ENCODE assay signal across 8 mouse cellular contexts in genomic region chr11:43426414-43426884, GRCm38 (mm10). TPM values are rescaled to one million over a fixed set of nuclear protein-coding genes. Genes with fewer than 3 reads are reported as not detected.
DNase-seq lines count a peak whose midpoint lies in the region; ATAC-seq and TF ChIP-seq lines count a peak whose summit lies in the region.

No protein-coding gene starts in this region.

- H3K9me3 ChIP-seq in MEL (replicated peaks; ENCODE audit: insufficient read depth, low read length), result no peaks in the 10 kb centered on the region
- H3K9me3 ChIP-seq in erythroblast, embryonic 14.5 days (ENCODE audit: control insufficient read depth, low read length), result no peaks in the 10 kb centered on the region
- H3K9me3 ChIP-seq in hindbrain, embryonic 14.5 days (ENCODE audit: control insufficient read depth, low read length), result no peaks in the 10 kb centered on the region
- no peaks in the 10 kb centered on the region for H3K9me3 ChIP-seq in liver, embryonic 16.5 days (replicated peaks; ENCODE audit: control insufficient read depth, low read length)
- no peaks in the 10 kb centered on the region for H3K9me3 ChIP-seq in stomach, embryonic 16.5 days (replicated peaks; ENCODE audit: control insufficient read depth, low read length)

- H3K27ac ChIP-seq in MEL (ENCODE audit: control insufficient read depth, low read depth, low read length), result peak overlapping the region; percentile 72
- H3K27ac ChIP-seq in hindbrain, embryonic 14.5 days, result no peak overlapping the region
- H3K27ac ChIP-seq in liver, embryonic 16.5 days (ENCODE audit: low read length), result peak overlapping the region; percentile 83
- peak overlapping the region; percentile 59; the same call in 1 of the 2 replicates for H3K27ac ChIP-seq in stomach, embryonic 16.5 days (ENCODE audit: low read length)

- H3K9ac ChIP-seq in MEL (ENCODE audit: control insufficient read depth, low read depth, low read length, poor library complexity, severe bottlenecking), result peak overlapping the region; percentile 76
- H3K9ac ChIP-seq in hindbrain, embryonic 14.5 days, result peak overlapping the region; percentile 55; the same call in 1 of the 2 replicates
- H3K9ac ChIP-seq in liver, embryonic 16.5 days (ENCODE audit: low read depth, low read length), result peak overlapping the region; percentile 85
- H3K9ac ChIP-seq in stomach, embryonic 16.5 days (ENCODE audit: low read length), result peak overlapping the region; percentile 53

- no peak for TF ChIP-seq CTCF in MEL (IDR thresholded peaks at IDR 0.05 in 2 of 3, conservative IDR thresholded peaks at IDR 0.05 in 1 of 3; ENCODE audit: control insufficient read depth in 1 of 3, insufficient read depth in 1 of 3, low read depth in 2 of 3, low read length in 3 of 3, poor library complexity in 1 of 3, severe bottlenecking in 1 of 3)

- TF ChIP-seq EP300 in MEL (IDR thresholded peaks at IDR 0.05; ENCODE audit: low read depth in 1 of 2, low read length in 2 of 2), result no peak; a peak in 1 of 4 replicates

- H3K4me3 ChIP-seq in MEL (ENCODE audit: control insufficient read depth in 1 of 2, insufficient read depth in 1 of 2, low read depth in 2 of 2, low read length in 2 of 2), result peak overlapping the region; percentile 64 to 79
- H3K4me3 ChIP-seq in erythroblast, embryonic 14.5 days (replicated peaks), result peak overlapping the region; percentile 70
- H3K4me3 ChIP-seq in hindbrain, embryonic 14.5 days (replicated peaks; ENCODE audit: low read length), result peak overlapping the region; percentile 50
- H3K4me3 ChIP-seq in liver, embryonic 16.5 days (ENCODE audit: low read depth, low read length), result peak overlapping the region; percentile 77
- H3K4me3 ChIP-seq in stomach, embryonic 16.5 days (replicated peaks; ENCODE audit: low read length), result peak overlapping the region; percentile 65

- peak; percentile 53; the same call in 1 of the 2 replicates for ATAC-seq in hindbrain, embryonic 14.5 days (ENCODE audit: low FRiP score)
- ATAC-seq in liver, embryonic 16.5 days (ENCODE audit: low read depth), result peak; percentile 49
- ATAC-seq in stomach, embryonic 16.5 days (ENCODE audit: insufficient read depth, low FRiP score), result peak; percentile 51; the same call in 1 of the 2 replicates

- peaks cover 0 to 14% of the 10 kb centered on the region in 2 experiments; a peak in 3 of 4 replicates for H3K4me1 ChIP-seq in MEL (ENCODE audit: control insufficient read depth in 1 of 2, insufficient read depth in 2 of 2, low read length in 2 of 2)
- H3K4me1 ChIP-seq in erythroblast, embryonic 14.5 days (ENCODE audit: control insufficient read depth), result peaks cover 32% of the 10 kb centered on the region
- H3K4me1 ChIP-seq in hindbrain, embryonic 14.5 days (replicated peaks; ENCODE audit: control insufficient read depth, insufficient read depth, low read length), result 0 out of 2 replicates have a peak, but pooled peaks cover 3% of the 10 kb centered on the region
- peaks cover 8% of the 10 kb centered on the region for H3K4me1 ChIP-seq in liver, embryonic 16.5 days (ENCODE audit: control insufficient read depth, low read depth, low read length)
- peaks cover 9% of the 10 kb centered on the region; the same call in 1 of the 2 replicates for H3K4me1 ChIP-seq in stomach, embryonic 16.5 days (ENCODE audit: control insufficient read depth, insufficient read depth, low read length)

- peaks cover 4% of the 10 kb centered on the region for H3K79me2 ChIP-seq in MEL (ENCODE audit: control insufficient read depth, insufficient read depth, low read length, poor library complexity)

- peak; percentile 26 for DNase-seq in kidney, adult 11 months
- DNase-seq in kidney, postnatal 14 days, result no peak
- peak; percentile 83 for DNase-seq in MEL (ENCODE audit: low read depth, low spot score)
- no peak for DNase-seq in hindbrain, embryonic 14.5 days (ENCODE audit: low spot score)
- no peak for DNase-seq in gastrocnemius, postnatal 14 days

- 21% methylated on average over 7 of the region's 7 CpGs for WGBS in hindbrain, embryonic 14.5 days
- WGBS in liver, embryonic 16.5 days (ENCODE audit: insufficient replicate concordance), result 13% methylated on average over 7 of the region's 7 CpGs
- WGBS in stomach, embryonic 16.5 days, result 19% methylated on average over 7 of the region's 7 CpGs

- peaks cover 0 to 8% of the 10 kb centered on the region in 2 experiments; a peak in 2 of 4 replicates for H3K36me3 ChIP-seq in MEL (ENCODE audit: control insufficient read depth in 1 of 2, insufficient read depth in 2 of 2, low read length in 2 of 2)
- H3K36me3 ChIP-seq in erythroblast, embryonic 14.5 days (ENCODE audit: control insufficient read depth), result peaks cover 38% of the 10 kb centered on the region
- H3K36me3 ChIP-seq in hindbrain, embryonic 14.5 days (replicated peaks; ENCODE audit: control insufficient read depth, insufficient read depth), result no peaks in the 10 kb centered on the region
- H3K36me3 ChIP-seq in liver, embryonic 16.5 days (ENCODE audit: control insufficient read depth, insufficient read depth), result no peaks in the 10 kb centered on the region
- H3K36me3 ChIP-seq in stomach, embryonic 16.5 days (ENCODE audit: control insufficient read depth, insufficient read depth, low read length), result no peaks in the 10 kb centered on the region; the same call in 1 of the 2 replicates

- no peak for TF ChIP-seq RAD21 in MEL (IDR thresholded peaks at IDR 0.05; ENCODE audit: low read depth, low read length)

- no peaks in the 10 kb centered on the region for H3K27me3 ChIP-seq in MEL (ENCODE audit: control insufficient read depth in 1 of 2, insufficient read depth in 2 of 2, low read length in 2 of 2)
- 0 out of 2 replicates have a peak, but pooled peaks cover 4% of the 10 kb centered on the region for H3K27me3 ChIP-seq in erythroblast, embryonic 14.5 days (ENCODE audit: control insufficient read depth)
- no peaks in the 10 kb centered on the region for H3K27me3 ChIP-seq in hindbrain, embryonic 14.5 days (ENCODE audit: control insufficient read depth, insufficient read depth, low read length)
- H3K27me3 ChIP-seq in liver, embryonic 16.5 days (ENCODE audit: control insufficient read depth, insufficient read depth, low read depth, low read length), result no peaks in the 10 kb centered on the region
- no peaks in the 10 kb centered on the region for H3K27me3 ChIP-seq in stomach, embryonic 16.5 days (ENCODE audit: control insufficient read depth, insufficient read depth, low read length)

- peak overlapping the region; percentile 51 for H3K4me2 ChIP-seq in hindbrain, embryonic 14.5 days (replicated peaks)
- peak overlapping the region; percentile 78 for H3K4me2 ChIP-seq in liver, embryonic 16.5 days (ENCODE audit: low read depth, low read length)
- H3K4me2 ChIP-seq in stomach, embryonic 16.5 days (ENCODE audit: low read depth, low read length), result peak overlapping the region; percentile 53

- intact Hi-C loops in gastrocnemius, postnatal 14 days (cut with DNase I; ENCODE audit: low total_unique reads), result no loop called here

- no peak for TF ChIP-seq POLR2A in MEL (IDR thresholded peaks at IDR 0.05; ENCODE audit: control insufficient read depth in 1 of 2, insufficient read depth in 1 of 2, low read depth in 1 of 2, low read length in 2 of 2, poor library complexity in 1 of 2)

TF ChIP-seq in MEL, 35 proteins besides CTCF, POLR2A, EP300 and RAD21 (continues in another document):
- no peak for TF ChIP-seq KAT2A (conservative IDR thresholded peaks at IDR 0.05; ENCODE audit: low read depth, low read length)
- TF ChIP-seq ZNF384 (IDR thresholded peaks at IDR 0.05; ENCODE audit: low read depth, low read length), result peak; percentile 98
- TF ChIP-seq NRF1 (IDR thresholded peaks at IDR 0.05; ENCODE audit: insufficient read depth, low read depth, low read length, poor library complexity, severe bottlenecking), result peak; percentile 53; the same call in 1 of the 2 replicates
- TF ChIP-seq SIN3A (IDR thresholded peaks at IDR 0.05; ENCODE audit: low read length), result peak; percentile 86
- TF ChIP-seq ZC3H11A (IDR thresholded peaks at IDR 0.05; ENCODE audit: low read depth, low read length), result no peak
- peak; percentile 74 for TF ChIP-seq HCFC1 (IDR thresholded peaks at IDR 0.05; ENCODE audit: low read depth, low read length)
- no peak for TF ChIP-seq MYC (IDR thresholded peaks at IDR 0.05; ENCODE audit: low read depth, low read length)
- TF ChIP-seq POLR2AphosphoS5 (IDR thresholded peaks at IDR 0.05; ENCODE audit: borderline replicate concordance, low read depth, low read length), result no peak
- TF ChIP-seq CHD2 (IDR thresholded peaks at IDR 0.05; ENCODE audit: low read length), result 0 out of 2 replicates have a peak, but pooled peaks have one; percentile 7

RNA-seq across cellular contexts. Expression of gene Pttg1, which starts 0.4 kb away (rescaled TPM):
- total RNA-seq in MEL (2012; rRNA removed), result 73.6 and 94.4 TPM in 2 replicates
- polyA plus RNA-seq in MEL (2012; ENCODE audit: insufficient read depth in 1 of 2, insufficient read length in 2 of 2, low read depth in 1 of 2, low replicate concordance in 2 of 2, missing spikeins in 1 of 2), result 100 to 1,000 TPM in 1 of 2 experiments, not detected in 1; 140 TPM
- 7.7 and 11.4 TPM in 2 replicates for polyA plus RNA-seq in erythroblast, embryonic 14.5 days (2012)
- 44.9 and 53.0 TPM in 2 replicates for polyA plus RNA-seq in hindbrain, embryonic 14.5 days (2014; fragmentation: Nextera tagmentation; extraction: Ambion mirVana)
- polyA plus RNA-seq in liver, embryonic 16.5 days (2015; fragmentation: Nextera tagmentation; extraction: Ambion mirVana), result 40.6 and 43.7 TPM in 2 replicates
- polyA plus RNA-seq in stomach, embryonic 16.5 days (2015; fragmentation: Nextera tagmentation; extraction: Ambion mirVana), result 58.7 and 65.1 TPM in 2 replicates
- total RNA-seq in gastrocnemius, postnatal 14 days (2021), result 10 to 100 TPM; 26.5 to 30.2 TPM

RNA-seq across cellular contexts. Expression of gene Slu7, which starts 7.1 kb away (rescaled TPM):
- total RNA-seq in MEL (2012; rRNA removed), result 40.5 and 46.0 TPM in 2 replicates
- 100 to 1,000 TPM in 1 of 2 experiments, 10 to 100 TPM in 1; 41.6 to 149 TPM for polyA plus RNA-seq in MEL (2012; ENCODE audit: insufficient read depth in 1 of 2, insufficient read length in 2 of 2, low read depth in 1 of 2, low replicate concordance in 2 of 2, missing spikeins in 1 of 2)
- 0.93 and 0.96 TPM in 2 replicates for polyA plus RNA-seq in erythroblast, embryonic 14.5 days (2012)
- 55.2 and 57.0 TPM in 2 replicates for polyA plus RNA-seq in hindbrain, embryonic 14.5 days (2014; fragmentation: Nextera tagmentation; extraction: Ambion mirVana)
- polyA plus RNA-seq in liver, embryonic 16.5 days (2015; fragmentation: Nextera tagmentation; extraction: Ambion mirVana), result 21.7 and 22.1 TPM in 2 replicates
- polyA plus RNA-seq in stomach, embryonic 16.5 days (2015; fragmentation: Nextera tagmentation; extraction: Ambion mirVana), result 47.0 and 51.1 TPM in 2 replicates
- 10 to 100 TPM; 27.8 to 27.9 TPM for total RNA-seq in gastrocnemius, postnatal 14 days (2021)

RNA-seq across cellular contexts. Expression of gene C1qtnf2, which starts 47.6 kb away (rescaled TPM):
- total RNA-seq in MEL (2012; rRNA removed), result not detected in 2 replicates
- polyA plus RNA-seq in MEL (2012; ENCODE audit: insufficient read depth in 1 of 2, insufficient read length in 2 of 2, low read depth in 1 of 2, low replicate concordance in 2 of 2, missing spikeins in 1 of 2), result not detected
- polyA plus RNA-seq in erythroblast, embryonic 14.5 days (2012), result not detected in 2 replicates
- 11.8 and 13.5 TPM in 2 replicates for polyA plus RNA-seq in hindbrain, embryonic 14.5 days (2014; fragmentation: Nextera tagmentation; extraction: Ambion mirVana)
- polyA plus RNA-seq in liver, embryonic 16.5 days (2015; fragmentation: Nextera tagmentation; extraction: Ambion mirVana), result 0.88 and 1.3 TPM in 2 replicates
- 13.8 TPM in 2 replicates for polyA plus RNA-seq in stomach, embryonic 16.5 days (2015; fragmentation: Nextera tagmentation; extraction: Ambion mirVana)
- 10 to 100 TPM; 11.4 to 18.2 TPM for total RNA-seq in gastrocnemius, postnatal 14 days (2021)

Comparison
In these comparisons a context has a peak if more than half of its experiments do, and no peak if none do; other contexts are left out.
1. DNase-seq: peak in kidney, adult 11 months (single experiment) and MEL (single experiment); none in kidney, postnatal 14 days (single experiment), hindbrain, embryonic 14.5 days (single experiment) and gastrocnemius, postnatal 14 days (single experiment).
2. RNA of gene Slu7, which starts 7.1 kb away (polyA plus RNA-seq): 41.6 to 149 TPM in MEL, 55.2 to 57.0 TPM in hindbrain, embryonic 14.5 days, 47.0 to 51.1 TPM in stomach, embryonic 16.5 days and 21.7 to 22.1 TPM in liver, embryonic 16.5 days; 0.93 to 0.96 TPM in erythroblast, embryonic 14.5 days; every median in the first group is over 10 times any median in the second.
3. Peak in every context shown above with its lines, with median percentiles within 50 percentile points of each other: H3K4me3 ChIP-seq, H3K9ac ChIP-seq, ATAC-seq and H3K4me2 ChIP-seq.